Mouse (Mus musculus) embryo, embryonic 11.5 days (tissue): Measurements from ENCODE around the gene Slc41a3.
"Not testable (repeated sequence)": the region's sequence is repeated elsewhere in the genome, so short reads cannot be mapped to it uniquely, and the experiment has no call there.

Experiments used
- DNase-seq: peaks from one replicate; pipeline ENCODE4 v3.0.0-alpha.2; 2012; ENCODE audit warnings: low read depth, low spot score

Slc41a3 gene

GRCm38 (mm10) chr6:90623456-90623836 lies 18.9 kb downstream of the Slc41a3 start:
- no peak for DNase-seq

GRCm38 (mm10) chr6:90624184-90624583 lies 19.7 kb downstream of the Slc41a3 start:
- no peak for DNase-seq

GRCm38 (mm10) chr6:90624733-90625132 lies 20.2 kb downstream of the Slc41a3 start:
- no peak for DNase-seq

GRCm38 (mm10) chr6:90625207-90625994 lies 20.9 kb downstream of the Slc41a3 start:
- no peak for DNase-seq

GRCm38 (mm10) chr6:90627556-90627955 lies 23.0 kb downstream of the Slc41a3 start:
- DNase-seq, result no peak

- no peak for DNase-seq
Measured at GRCm38 (mm10) chr6:90629506-90629905, 25.0 kb downstream of the Slc41a3 start.

- no peak for DNase-seq
Measured at GRCm38 (mm10) chr6:90630427-90630826, 25.9 kb downstream of the Slc41a3 start.

GRCm38 (mm10) chr6:90632526-90632925 lies 28.0 kb downstream of the Slc41a3 start:
- DNase-seq, result not testable (repeated sequence)

GRCm38 (mm10) chr6:90635081-90635480 lies 30.6 kb downstream of the Slc41a3 start:
- no peak for DNase-seq

GRCm38 (mm10) chr6:90635611-90636010 lies 31.1 kb downstream of the Slc41a3 start:
- DNase-seq, result no peak

- DNase-seq, result no peak
Measured at GRCm38 (mm10) chr6:90643057-90643456, 38.5 kb downstream of the Slc41a3 start.

GRCm38 (mm10) chr6:90644965-90645364 lies 40.4 kb downstream of the Slc41a3 start:
- DNase-seq, result no peak

- DNase-seq, result no peak
Measured at GRCm38 (mm10) chr6:90648391-90648790, 43.9 kb downstream of the Slc41a3 start.

- DNase-seq, result no peak
Measured at GRCm38 (mm10) chr6:90649279-90649678, 44.8 kb downstream of the Slc41a3 start.

- no peak for DNase-seq
Measured at GRCm38 (mm10) chr6:90650634-90651033, 46.1 kb downstream of the Slc41a3 start.

GRCm38 (mm10) chr6:90653736-90654135 lies 49.2 kb downstream of the Slc41a3 start:
- DNase-seq, result no peak

- DNase-seq, result not testable (repeated sequence)
Measured at GRCm38 (mm10) chr6:90656344-90656850, 51.9 kb downstream of the Slc41a3 start.

GRCm38 (mm10) chr6:90659913-90660312 lies 55.4 kb downstream of the Slc41a3 start:
- no peak for DNase-seq

GRCm38 (mm10) chr6:90660398-90661028 lies 56.0 kb downstream of the Slc41a3 start:
- no peak for DNase-seq

GRCm38 (mm10) chr6:90661029-90661399 lies 56.5 kb downstream of the Slc41a3 start:
- no peak for DNase-seq

GRCm38 (mm10) chr6:90662148-90662547 lies 57.6 kb downstream of the Slc41a3 start:
- DNase-seq, result no peak

GRCm38 (mm10) chr6:90663736-90664135 lies 59.2 kb downstream of the Slc41a3 start:
- no peak for DNase-seq

GRCm38 (mm10) chr6:90668693-90669092 lies 64.2 kb downstream of the Slc41a3 start:
- no peak for DNase-seq
